Mouse (Mus musculus): ENCODE data around the gene Gpr162.

- TF ChIP-seq POLR2A (IDR thresholded peaks at IDR 0.05; ENCODE audit: borderline replicate concordance, extremely low read depth, insufficient read depth, insufficient read length, poor library complexity, severe bottlenecking) (no peak), CTCF (IDR thresholded peaks at IDR 0.05; ENCODE audit: borderline replicate concordance, extremely low read depth, insufficient read depth, insufficient read length) (no peak)
These were observed 41.7 kb downstream of the Gpr162 start for GRCm38 (mm10) chr6:124822049-124822448.
